Mouse (Mus musculus) midbrain, embryonic 14.5 days (tissue): ENCODE measurements at regions not wholly inside any gene's neighbourhood (a gene's known extent, or its start where the extent isn't known, plus 50 kb on each side); places are given as distances from the start of the nearest gene placed in this dataset.

Experiments
- ATAC-seq: fragments of 200-750 bp; cut with Nextera tagmentation; 2 replicates; pipeline ENCODE4 v1.8.0; 2017; ENCODE audit warnings: moderate number of reproducible peaks, moderate library complexity; ENCODE audit not compliant: low FRiP score, low TSS enrichment
- DNase-seq: peaks from one replicate; pipeline ENCODE4 v3.0.0-alpha.2; 2015
- H3K27ac ChIP-seq: fragments of 300-500 bp; sonication (generic); replicated peaks from 2 replicates; pipeline ENCODE4 v1.5.1; 2014; ENCODE audit warnings: mild to moderate bottlenecking, low read depth, low read length, moderate library complexity
- H3K27me3 ChIP-seq: fragments of 300-500 bp; sonication (generic); 2 replicates; pipeline ENCODE4 v1.6.1; 2014; ENCODE audit warnings: low read length, control low read depth, mixed read lengths; ENCODE audit not compliant: control insufficient read depth, insufficient read depth
- H3K36me3 ChIP-seq: fragments of 300-500 bp; sonication (generic); 2 replicates; pipeline ENCODE4 v1.6.1; 2014; ENCODE audit warnings: low read length, control low read depth; ENCODE audit not compliant: control insufficient read depth, insufficient read depth
- H3K4me1 ChIP-seq: fragments of 300-500 bp; sonication (generic); 2 replicates; pipeline ENCODE4 v1.6.1; 2014; ENCODE audit warnings: mild to moderate bottlenecking, antibody characterized with exemption, low read length, control low read depth; ENCODE audit not compliant: control insufficient read depth, insufficient read depth
- H3K4me2 ChIP-seq: fragments of 300-500 bp; sonication (generic); 2 replicates; pipeline ENCODE4 v1.6.1; 2014; ENCODE audit warnings: mild to moderate bottlenecking, low read length, moderate library complexity
- H3K4me3 ChIP-seq: fragments of 300-500 bp; sonication (generic); replicated peaks from 2 replicates; pipeline ENCODE4 v1.5.1; 2014; ENCODE audit warnings: low read depth, low read length
- H3K9ac ChIP-seq: fragments of 300-500 bp; sonication (generic); replicated peaks from 2 replicates; pipeline ENCODE4 v1.6.1; 2014; ENCODE audit warnings: mild to moderate bottlenecking, low read length, moderate library complexity
- H3K9me3 ChIP-seq: fragments of 300-500 bp; sonication (generic); 2 replicates; pipeline ENCODE4 v1.6.1; 2016; ENCODE audit warnings: low read length, control low read depth, mixed read lengths; ENCODE audit not compliant: control insufficient read depth
- WGBS: fragments of 180-500 bp; shearing (Covaris S2); extraction: QIAGEN DNeasy Blood & Tissue Kit; methylation state at CpG from one replicate; pipeline ENCODE4 v1.1.7; 2014; 5-methylcytosine and 5-hydroxymethylcytosine counted together

GRCm38 (mm10) chr4:10257537-10257936, 616.8 kb upstream of the 2610301B20Rik start:
- WGBS: 68% methylated on average over 4 of the region's 4 CpGs

GRCm38 (mm10) chr4:10260351-10260750, 613.9 kb upstream of the 2610301B20Rik start:
- Histone ChIP-seq H3K9me3 (no peaks in the 10 kb centered on the region), H3K9ac (no peak overlapping the region), H3K4me3 (no peak overlapping the region), H3K4me1 (no peaks in the 10 kb centered on the region), H3K4me2 (no peak overlapping the region), H3K27me3 (no peaks in the 10 kb centered on the region), H3K36me3 (no peaks in the 10 kb centered on the region), H3K27ac (no peak overlapping the region)
- WGBS: 94% methylated on average over 6 of the region's 6 CpGs
- no peak for ATAC-seq
- DNase-seq: no peak

More at GRCm38 (mm10) chr4:10257537-10257936, 616.8 kb upstream of the 2610301B20Rik start:
- Histone ChIP-seq H3K4me3 (no peak overlapping the region), H3K9ac (no peak overlapping the region), H3K27ac (no peak overlapping the region), H3K36me3 (no peaks in the 10 kb centered on the region), H3K9me3 (no peaks in the 10 kb centered on the region), H3K4me1 (no peaks in the 10 kb centered on the region), H3K4me2 (no peak overlapping the region), H3K27me3 (no peaks in the 10 kb centered on the region)
- DNase-seq: no peak
- ATAC-seq: no peak

GRCm38 (mm10) chr4:10265942-10266341, 608.4 kb upstream of the 2610301B20Rik start:
- DNase-seq (no peak), ATAC-seq (no peak)
- H3K27me3 ChIP-seq: no peaks in the 10 kb centered on the region
- H3K9me3 ChIP-seq: no peaks in the 10 kb centered on the region
- no peak overlapping the region for H3K4me3 ChIP-seq
- 92% methylated on average over 2 of the region's 2 CpGs for WGBS
- no peak overlapping the region for H3K4me2 ChIP-seq
- H3K9ac ChIP-seq: no peak overlapping the region
- no peaks in the 10 kb centered on the region for H3K4me1 ChIP-seq
- H3K36me3 ChIP-seq: no peaks in the 10 kb centered on the region
- no peak overlapping the region for H3K27ac ChIP-seq

GRCm38 (mm10) chr4:10285562-10285961, 588.7 kb upstream of the 2610301B20Rik start:
- DNase-seq: no peak
- no peak for ATAC-seq
- Histone ChIP-seq H3K9ac (no peak overlapping the region), H3K4me2 (no peak overlapping the region), H3K27ac (no peak overlapping the region), H3K27me3 (no peaks in the 10 kb centered on the region), H3K4me1 (no peaks in the 10 kb centered on the region), H3K4me3 (no peak overlapping the region), H3K36me3 (no peaks in the 10 kb centered on the region), H3K9me3 (no peaks in the 10 kb centered on the region)
- 66% methylated on average over 2 of the region's 2 CpGs for WGBS

GRCm38 (mm10) chr4:10290326-10290725, 584.0 kb upstream of the 2610301B20Rik start:
- no peaks in the 10 kb centered on the region for H3K9me3 ChIP-seq
- H3K27ac ChIP-seq: no peak overlapping the region
- H3K36me3 ChIP-seq: no peaks in the 10 kb centered on the region
- no peak overlapping the region for H3K9ac ChIP-seq
- ATAC-seq: no peak; the same call in 1 of the 2 replicates
- peak; percentile 57 for DNase-seq
- no peaks in the 10 kb centered on the region for H3K4me1 ChIP-seq
- 74% methylated on average over 3 of the region's 3 CpGs for WGBS
- H3K4me3 ChIP-seq: no peak overlapping the region
- no peak overlapping the region for H3K4me2 ChIP-seq
- no peaks in the 10 kb centered on the region for H3K27me3 ChIP-seq

GRCm38 (mm10) chr4:10295012-10295530, 579.2 kb upstream of the 2610301B20Rik start:
- Histone ChIP-seq H3K36me3 (no peaks in the 10 kb centered on the region), H3K27me3 (no peaks in the 10 kb centered on the region), H3K4me1 (no peaks in the 10 kb centered on the region), H3K9ac (no peak overlapping the region), H3K4me3 (no peak overlapping the region), H3K4me2 (no peak overlapping the region), H3K27ac (no peak overlapping the region), H3K9me3 (no peaks in the 10 kb centered on the region)
- no peak for ATAC-seq
- 89% methylated on average over 4 of the region's 4 CpGs for WGBS
- DNase-seq: no peak

GRCm38 (mm10) chr4:10296220-10296619, 578.1 kb upstream of the 2610301B20Rik start:
- no peak overlapping the region for H3K4me2 ChIP-seq
- WGBS: 94% methylated on average over 1 of the region's 1 CpGs
- ATAC-seq: no peak
- no peak for DNase-seq
- no peak overlapping the region for H3K27ac ChIP-seq
- H3K4me1 ChIP-seq: no peaks in the 10 kb centered on the region
- H3K9ac ChIP-seq: no peak overlapping the region
- H3K36me3 ChIP-seq: no peaks in the 10 kb centered on the region
- no peaks in the 10 kb centered on the region for H3K9me3 ChIP-seq
- no peaks in the 10 kb centered on the region for H3K27me3 ChIP-seq
- no peak overlapping the region for H3K4me3 ChIP-seq

GRCm38 (mm10) chr4:10311886-10312285, 562.4 kb upstream of the 2610301B20Rik start:
- 74% methylated on average over 5 of the region's 5 CpGs for WGBS
- no peak for DNase-seq
- no peaks in the 10 kb centered on the region for H3K4me1 ChIP-seq
- H3K9ac ChIP-seq: no peak overlapping the region
- no peak overlapping the region for H3K4me3 ChIP-seq
- H3K4me2 ChIP-seq: no peak overlapping the region
- no peak for ATAC-seq
- no peaks in the 10 kb centered on the region for H3K27me3 ChIP-seq
- H3K36me3 ChIP-seq: no peaks in the 10 kb centered on the region
- H3K9me3 ChIP-seq: no peaks in the 10 kb centered on the region
- H3K27ac ChIP-seq: no peak overlapping the region

- Histone ChIP-seq H3K4me1 (no peaks in the 10 kb centered on the region), H3K27ac (no peak overlapping the region), H3K4me3 (no peak overlapping the region), H3K9me3 (no peaks in the 10 kb centered on the region), H3K27me3 (no peaks in the 10 kb centered on the region), H3K36me3 (no peaks in the 10 kb centered on the region), H3K9ac (no peak overlapping the region), H3K4me2 (no peak overlapping the region)
- no peak for ATAC-seq
- WGBS: 76% methylated on average over 4 of the region's 4 CpGs
- DNase-seq: no peak
Observed at GRCm38 (mm10) chr4:10315144-10315543, 559.2 kb upstream of the 2610301B20Rik start.
